Mouse (Mus musculus) spleen, postnatal 14 days (tissue): ENCODE measurements at regions not wholly inside any gene's neighbourhood (a gene's known extent, or its start where the extent isn't known, plus 50 kb on each side); places are given as distances from the start of the nearest gene placed in this dataset.

Experiments
- DNase-seq, 2 experiments: peaks; one replicate each; pipeline ENCODE4 v3.0.0; 2021 to 2022; ENCODE audit warnings: low spot score in 2 of 2

GRCm38 (mm10) chr6:31658447-31659199 is 94.8 kb upstream of the Podxl start:
- DNase-seq: no peak

GRCm38 (mm10) chr6:31650791-31651476 is 87.2 kb upstream of the Podxl start:
- DNase-seq: no peak

GRCm38 (mm10) chr6:31645261-31645660 is 81.5 kb upstream of the Podxl start:
- DNase-seq: no peak

- DNase-seq: no peak
Measured at GRCm38 (mm10) chr6:31644504-31644903, 80.7 kb upstream of the Podxl start.

GRCm38 (mm10) chr6:31642451-31642942 is 78.7 kb upstream of the Podxl start:
- no peak for DNase-seq

GRCm38 (mm10) chr6:31640745-31641144 is 77.0 kb upstream of the Podxl start:
- no peak for DNase-seq

GRCm38 (mm10) chr6:31639460-31639859 is 75.7 kb upstream of the Podxl start:
- DNase-seq: peak; percentile 31 to 55

GRCm38 (mm10) chr6:31638434-31639220 is 74.8 kb upstream of the Podxl start:
- no peak for DNase-seq

- no peak for DNase-seq
Measured at GRCm38 (mm10) chr6:31637371-31638052, 73.7 kb upstream of the Podxl start.

GRCm38 (mm10) chr6:31636954-31637353 is 73.2 kb upstream of the Podxl start:
- no peak for DNase-seq

GRCm38 (mm10) chr6:31632485-31632884 is 68.7 kb upstream of the Podxl start:
- DNase-seq: no peak

GRCm38 (mm10) chr6:31630009-31630408 is 66.2 kb upstream of the Podxl start:
- DNase-seq: no peak

- DNase-seq: no peak
Measured at GRCm38 (mm10) chr6:31627912-31628311, 64.1 kb upstream of the Podxl start.

GRCm38 (mm10) chr6:31625055-31625454 is 61.3 kb upstream of the Podxl start:
- no peak for DNase-seq

GRCm38 (mm10) chr6:31624374-31624773 is 60.6 kb upstream of the Podxl start:
- DNase-seq: no peak

GRCm38 (mm10) chr6:31621023-31621422 is 57.2 kb upstream of the Podxl start:
- no peak for DNase-seq

GRCm38 (mm10) chr6:31618852-31619251 is 55.1 kb upstream of the Podxl start:
- no peak for DNase-seq

- no peak for DNase-seq
Measured at GRCm38 (mm10) chr6:31617341-31617740, 53.6 kb upstream of the Podxl start.

- no peak for DNase-seq
Measured at GRCm38 (mm10) chr6:31615426-31615970, 51.7 kb upstream of the Podxl start.

- no peak for DNase-seq
Measured at GRCm38 (mm10) chr6:31614563-31614962, 50.8 kb upstream of the Podxl start.

- DNase-seq: no peak
Measured at GRCm38 (mm10) chr6:31613590-31614319, 50.0 kb upstream of the Podxl start.
